Mouse (Mus musculus): ENCODE measurements around the gene Klk1.
A peak's percentile ranks its signal among the peaks of the same experiment; 100 is the strongest.
"Not testable (repeated sequence)": the region's sequence is repeated elsewhere in the genome, so short reads cannot be mapped to it uniquely, and the experiment has no call there.

The Klk1 gene

GRCm38 (mm10) chr7:44225076-44225475 lies at the start of gene Klk1:
Gene Klk1 (plus strand): TSS chr7:44225360.
- DNase-seq = no peak

- DNase-seq = no peak
Measured at GRCm38 (mm10) chr7:44179299-44180045, 45.7 kb upstream of the Klk1 start.

GRCm38 (mm10) chr7:44186516-44186915 lies 38.6 kb upstream of the Klk1 start:
- DNase-seq = not testable (repeated sequence)

GRCm38 (mm10) chr7:44187936-44188335 lies 37.2 kb upstream of the Klk1 start, which contains the start of gene Klk1b24:
Gene Klk1b24 (plus strand): TSS chr7:44188236.
- DNase-seq = not testable (repeated sequence)

GRCm38 (mm10) chr7:44193466-44193865 lies 31.7 kb upstream of the Klk1 start:
- DNase-seq = not testable (repeated sequence)

GRCm38 (mm10) chr7:44197891-44198290 lies 27.3 kb upstream of the Klk1 start, which contains the start of gene Klk1b3:
Gene Klk1b3 (plus strand): TSS chr7:44198191.
- no peak for DNase-seq

- not testable (repeated sequence) for DNase-seq
Measured at GRCm38 (mm10) chr7:44207135-44207534, 18.0 kb upstream of the Klk1 start, which contains the start of gene Klk1b4. Gene Klk1b4 (plus strand): TSS chr7:44207435.

GRCm38 (mm10) chr7:44208307-44208706 lies 16.9 kb upstream of the Klk1 start:
- no peak for DNase-seq

- no peak for DNase-seq
Measured at GRCm38 (mm10) chr7:44215645-44216044, 9.5 kb upstream of the Klk1 start, which contains the start of gene Klk1b5. Gene Klk1b5 (plus strand): TSS chr7:44215945.

GRCm38 (mm10) chr7:44221601-44222000 lies 3.6 kb upstream of the Klk1 start:
- DNase-seq = not testable (repeated sequence)

GRCm38 (mm10) chr7:44222335-44222734 lies 2.8 kb upstream of the Klk1 start:
- DNase-seq = not testable (repeated sequence)

- DNase-seq = no peak
Measured at GRCm38 (mm10) chr7:44235909-44236308, 10.7 kb downstream of the Klk1 start, which contains the start of gene Gm36864. Gene Gm36864 (plus strand): TSS chr7:44236177.

- DNase-seq = no peak
Measured at GRCm38 (mm10) chr7:44239913-44240312, 14.8 kb downstream of the Klk1 start.

GRCm38 (mm10) chr7:44240712-44241111 lies 15.6 kb downstream of the Klk1 start:
- DNase-seq = no peak

GRCm38 (mm10) chr7:44241163-44241562 lies 16.0 kb downstream of the Klk1 start:
- DNase-seq = no peak

- DNase-seq = no peak
Measured at GRCm38 (mm10) chr7:44244080-44244479, 18.9 kb downstream of the Klk1 start.

GRCm38 (mm10) chr7:44246055-44246983 lies 21.2 kb downstream of the Klk1 start, which contains the start of the genes 1700028J19Rik and 2410002F23Rik:
Gene 1700028J19Rik (minus strand): TSS chr7:44246695.
Gene 2410002F23Rik (plus strand): TSS chr7:44246722.
- DNase-seq = peak; percentile 90

- peak; percentile 35 for DNase-seq
Measured at GRCm38 (mm10) chr7:44246984-44247470, 21.9 kb downstream of the Klk1 start.

GRCm38 (mm10) chr7:44247971-44248370 lies 22.8 kb downstream of the Klk1 start:
- DNase-seq = no peak

- no peak for DNase-seq
Measured at GRCm38 (mm10) chr7:44249248-44249647, 24.1 kb downstream of the Klk1 start.

GRCm38 (mm10) chr7:44250732-44251275 lies 25.6 kb downstream of the Klk1 start:
- DNase-seq = not testable (repeated sequence)

- DNase-seq = no peak
Measured at GRCm38 (mm10) chr7:44253023-44253616, 28.0 kb downstream of the Klk1 start.
